ENCODE assay signal across 27 mouse cellular contexts in the genomic region with DNA sequence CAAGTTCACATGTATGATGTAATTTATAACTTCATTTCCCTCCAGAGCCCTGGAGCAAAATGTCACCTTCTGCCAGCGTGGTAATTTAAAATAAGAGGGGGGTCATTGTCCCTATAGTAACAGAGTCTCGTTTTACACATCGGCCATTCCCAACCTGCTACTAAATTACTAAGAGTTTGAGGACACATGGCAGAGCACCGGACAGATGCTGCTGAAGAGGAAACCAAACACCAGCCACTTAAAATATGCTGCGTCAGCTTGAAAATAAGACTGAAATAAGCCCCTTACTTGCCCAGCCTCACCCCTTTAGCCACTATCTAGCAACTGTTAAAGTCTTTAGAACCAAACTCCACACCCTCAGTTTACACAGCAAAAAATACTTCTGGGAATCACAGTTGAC.
DNase-seq lines count a peak whose midpoint lies in the region; ATAC-seq and TF ChIP-seq lines count a peak whose summit lies in the region.
"Had no signal": no experiment of that assay in that cellular context is flagged by ENCODE, and none has a peak within 500 bp of the region (broad histone marks: within the 10 kb centered on the region; RNA-seq: fewer than 3 reads in every experiment).

No protein-coding gene starts in this region.

- DNase-seq in forebrain, embryonic 14.5 days (ENCODE audit: low spot score) = peak; percentile 45
- DNase-seq in forebrain, postnatal 0 days = no peak
- DNase-seq in kidney, postnatal 0 days (ENCODE audit: low spot score) = peak; percentile 36
- DNase-seq in kidney, postnatal 25 days = no peak
- no peak for DNase-seq in ES-E14 (ENCODE audit: low read depth, low spot score)
- DNase-seq in embryonic facial prominence, embryonic 14.5 days (ENCODE audit: low spot score) = peak; percentile 49
- DNase-seq in lung, adult 2 months = no peak
- DNase-seq: adrenal gland, postnatal 25 days; cerebellum, adult 2 months; cerebellum, postnatal 14 days; gastrocnemius, postnatal 25 days; heart, adult 18-20 months; heart, postnatal 4 days; kidney, adult 8-10 months; kidney, postnatal 4 days; lung, postnatal 36 days; retina, postnatal 1 day; right cerebral cortex, postnatal 14 days; thymus, postnatal 4 days had no signal

- no peak overlapping the region for H3K4me2 ChIP-seq in forebrain, embryonic 14.5 days (ENCODE audit: low read length)
- H3K4me2 ChIP-seq in forebrain, postnatal 0 days (ENCODE audit: low read depth) = no peak overlapping the region
- H3K4me2 ChIP-seq in kidney, postnatal 0 days (ENCODE audit: low read length) = no peak overlapping the region
- no peak overlapping the region for H3K4me2 ChIP-seq in embryonic facial prominence, embryonic 14.5 days (ENCODE audit: low read depth, low read length)
- H3K4me2 ChIP-seq: forebrain, embryonic 13.5 days; heart, embryonic 12.5 days; hindbrain, embryonic 15.5 days; limb, embryonic 15.5 days; lung, embryonic 15.5 days; midbrain, embryonic 13.5 days had no signal

- no peak for TF ChIP-seq POLR2A in lung, adult 2 months (IDR thresholded peaks at IDR 0.05; ENCODE audit: borderline replicate concordance, extremely low read depth, low read depth, low read length)

- H3K27me3 ChIP-seq in forebrain, embryonic 14.5 days (replicated peaks; ENCODE audit: control insufficient read depth, insufficient read depth, low read length) = no peaks in the 10 kb centered on the region
- no peaks in the 10 kb centered on the region for H3K27me3 ChIP-seq in forebrain, postnatal 0 days (ENCODE audit: insufficient read depth, low read length)
- no peaks in the 10 kb centered on the region for H3K27me3 ChIP-seq in kidney, postnatal 0 days (ENCODE audit: insufficient read depth, low read length)
- no peaks in the 10 kb centered on the region for H3K27me3 ChIP-seq in embryonic facial prominence, embryonic 14.5 days (replicated peaks; ENCODE audit: control insufficient read depth, insufficient read depth, low read length)
- H3K27me3 ChIP-seq: forebrain, embryonic 13.5 days; heart, embryonic 12.5 days; hindbrain, embryonic 15.5 days; limb, embryonic 15.5 days; lung, embryonic 15.5 days; midbrain, embryonic 13.5 days had no signal

- no peak overlapping the region for H3K4me3 ChIP-seq in forebrain, embryonic 14.5 days (ENCODE audit: low read depth, low read length)
- H3K4me3 ChIP-seq in forebrain, postnatal 0 days (ENCODE audit: low read depth, low read length) = no peak overlapping the region
- H3K4me3 ChIP-seq in kidney, postnatal 0 days (replicated peaks; ENCODE audit: low read depth, low read length) = no peak overlapping the region
- H3K4me3 ChIP-seq in ES-E14 (ENCODE audit: insufficient read depth in 1 of 2, low read depth in 1 of 2, low read length in 2 of 2, poor library complexity in 1 of 2, severe bottlenecking in 1 of 2) = no peak overlapping the region
- H3K4me3 ChIP-seq in embryonic facial prominence, embryonic 14.5 days (ENCODE audit: low read depth, low read length) = no peak overlapping the region
- H3K4me3 ChIP-seq in lung, adult 2 months (replicated peaks; ENCODE audit: extremely low read depth, low read depth, low read length) = no peak overlapping the region
- H3K4me3 ChIP-seq: forebrain, embryonic 13.5 days; heart, embryonic 12.5 days; hindbrain, embryonic 15.5 days; limb, embryonic 15.5 days; lung, embryonic 15.5 days; midbrain, embryonic 13.5 days had no signal

- H3K9ac ChIP-seq in forebrain, embryonic 14.5 days (ENCODE audit: low read length) = no peak overlapping the region
- H3K9ac ChIP-seq in forebrain, postnatal 0 days = no peak overlapping the region
- no peak overlapping the region for H3K9ac ChIP-seq in kidney, postnatal 0 days (ENCODE audit: low read depth, low read length)
- no peak overlapping the region for H3K9ac ChIP-seq in ES-E14 (ENCODE audit: insufficient read depth, low read depth, low read length, poor library complexity, severe bottlenecking)
- no peak overlapping the region for H3K9ac ChIP-seq in embryonic facial prominence, embryonic 14.5 days (ENCODE audit: low read depth, low read length)
- H3K9ac ChIP-seq: forebrain, embryonic 13.5 days; heart, embryonic 12.5 days; hindbrain, embryonic 15.5 days; limb, embryonic 15.5 days; liver, embryonic 14.5 days; lung, embryonic 15.5 days; midbrain, embryonic 13.5 days had no signal

- no peaks in the 10 kb centered on the region for H3K9me3 ChIP-seq in forebrain, embryonic 14.5 days (replicated peaks; ENCODE audit: control insufficient read depth, low read length)
- no peaks in the 10 kb centered on the region for H3K9me3 ChIP-seq in forebrain, postnatal 0 days (ENCODE audit: low read length)
- H3K9me3 ChIP-seq in kidney, postnatal 0 days (replicated peaks; ENCODE audit: low read length) = no peaks in the 10 kb centered on the region
- no peaks in the 10 kb centered on the region for H3K9me3 ChIP-seq in ES-E14 (ENCODE audit: control insufficient read depth, insufficient read depth, low read depth, low read length)
- H3K9me3 ChIP-seq in embryonic facial prominence, embryonic 14.5 days (ENCODE audit: control insufficient read depth, low read length) = no peaks in the 10 kb centered on the region
- H3K9me3 ChIP-seq: forebrain, embryonic 13.5 days; heart, embryonic 12.5 days; hindbrain, embryonic 15.5 days; limb, embryonic 15.5 days; lung, embryonic 15.5 days; midbrain, embryonic 13.5 days had no signal

- H3K36me3 ChIP-seq in forebrain, embryonic 14.5 days (ENCODE audit: control insufficient read depth, insufficient read depth, low read length) = no peaks in the 10 kb centered on the region
- H3K36me3 ChIP-seq in forebrain, postnatal 0 days (ENCODE audit: insufficient read depth) = no peaks in the 10 kb centered on the region
- no peaks in the 10 kb centered on the region for H3K36me3 ChIP-seq in kidney, postnatal 0 days (ENCODE audit: insufficient read depth, low read length)
- H3K36me3 ChIP-seq in ES-E14 (ENCODE audit: control insufficient read depth, insufficient read depth, low read length, poor library complexity, severe bottlenecking) = no peaks in the 10 kb centered on the region
- H3K36me3 ChIP-seq in embryonic facial prominence, embryonic 14.5 days (ENCODE audit: control insufficient read depth, insufficient read depth, low read length) = no peaks in the 10 kb centered on the region
- H3K36me3 ChIP-seq: heart, embryonic 12.5 days; hindbrain, embryonic 15.5 days; limb, embryonic 15.5 days; lung, embryonic 15.5 days; midbrain, embryonic 13.5 days had no signal

- TF ChIP-seq CTCF in forebrain, postnatal 0 days (IDR thresholded peaks at IDR 0.05; ENCODE audit: low read depth) = no peak
- TF ChIP-seq CTCF in kidney, postnatal 0 days (IDR thresholded peaks at IDR 0.05; ENCODE audit: low read depth) = no peak
- TF ChIP-seq CTCF in lung, adult 2 months (IDR thresholded peaks at IDR 0.05; ENCODE audit: insufficient read depth, low read length) = no peak

- WGBS in forebrain, embryonic 14.5 days = 46% methylated on average over 5 of the region's 5 CpGs
- WGBS in forebrain, postnatal 0 days = 45% methylated on average over 5 of the region's 5 CpGs
- WGBS in kidney, postnatal 0 days = 17% methylated on average over 5 of the region's 5 CpGs
- WGBS in embryonic facial prominence, embryonic 14.5 days = 29% methylated on average over 5 of the region's 5 CpGs
- 69% methylated on average over 5 of the region's 5 CpGs for WGBS in lung, adult 2 months

- H3K4me1 ChIP-seq in forebrain, embryonic 14.5 days (ENCODE audit: control insufficient read depth, insufficient read depth, low read length) = 0 out of 2 replicates have a peak, but pooled peaks cover 2% of the 10 kb centered on the region
- H3K4me1 ChIP-seq in forebrain, postnatal 0 days (ENCODE audit: insufficient read depth) = no peaks in the 10 kb centered on the region
- no peaks in the 10 kb centered on the region for H3K4me1 ChIP-seq in kidney, postnatal 0 days (replicated peaks; ENCODE audit: insufficient read depth, low read length)
- no peaks in the 10 kb centered on the region for H3K4me1 ChIP-seq in ES-E14 (ENCODE audit: control insufficient read depth in 2 of 2, insufficient read depth in 2 of 2, low read length in 2 of 2, poor library complexity in 1 of 2)
- no peaks in the 10 kb centered on the region for H3K4me1 ChIP-seq in embryonic facial prominence, embryonic 14.5 days (ENCODE audit: control insufficient read depth, insufficient read depth, low read length)
- no peaks in the 10 kb centered on the region for H3K4me1 ChIP-seq in lung, adult 2 months (ENCODE audit: control insufficient read depth, insufficient read depth, low read length)
- H3K4me1 ChIP-seq: hindbrain, embryonic 15.5 days; limb, embryonic 15.5 days; lung, embryonic 15.5 days had no signal

- H3K27ac ChIP-seq in forebrain, embryonic 14.5 days (ENCODE audit: low read depth, low read length) = no peak overlapping the region
- no peak overlapping the region for H3K27ac ChIP-seq in forebrain, postnatal 0 days (ENCODE audit: low read depth, low read length)
- H3K27ac ChIP-seq in kidney, postnatal 0 days = no peak overlapping the region
- no peak overlapping the region for H3K27ac ChIP-seq in ES-E14 (ENCODE audit: insufficient read depth, low read depth, low read length, poor library complexity, severe bottlenecking)
- no peak overlapping the region for H3K27ac ChIP-seq in embryonic facial prominence, embryonic 14.5 days (replicated peaks; ENCODE audit: low read depth, low read length)
- H3K27ac ChIP-seq: forebrain, embryonic 13.5 days; hindbrain, embryonic 15.5 days; limb, embryonic 15.5 days; liver, embryonic 14.5 days; lung, embryonic 15.5 days; midbrain, embryonic 13.5 days had no signal

- in situ Hi-C loops in ES-E14 (cut with MboI; ENCODE audit: low sequenced_read_pairs in 2 of 2, unreplicated experiment in 2 of 2) = no loop called here

- ATAC-seq in forebrain, embryonic 14.5 days = no peak; the same call in 1 of the 2 replicates
- ATAC-seq in forebrain, postnatal 0 days = no peak
- no peak for ATAC-seq in kidney, postnatal 0 days (replicated peaks; ENCODE audit: low FRiP score, low read depth)
- ATAC-seq in embryonic facial prominence, embryonic 14.5 days (ENCODE audit: low read depth) = peak; percentile 65; the same call in 1 of the 2 replicates
- ATAC-seq: forebrain, embryonic 13.5 days; inflammation-experienced regulatory T-cells, adult 6 months; midbrain, embryonic 13.5 days had no signal

TF ChIP-seq in ES-E14, 5 proteins besides CTCF, POLR2A, EP300 and RAD21:
- TF ChIP-seq HCFC1 (IDR thresholded peaks at IDR 0.05; ENCODE audit: borderline replicate concordance, insufficient read depth, low read length) = no peak
- TF ChIP-seq ZNF384 (IDR thresholded peaks at IDR 0.05; ENCODE audit: low read depth, low read length) = no peak
- TF ChIP-seq ZC3H11A (IDR thresholded peaks at IDR 0.05; ENCODE audit: borderline replicate concordance, low read depth, low read length) = no peak
- TF ChIP-seq CHD2 (IDR thresholded peaks at IDR 0.05; ENCODE audit: low read depth, low read length) = no peak
- TF ChIP-seq MAFK (IDR thresholded peaks at IDR 0.05; ENCODE audit: insufficient read depth, low read depth, low read length) = peak; percentile 58; the same call in 1 of the 2 replicates

Comparison
In these comparisons a context has a peak if more than half of its experiments do, and no peak if none do; other contexts are left out.
1. DNase-seq: peak in forebrain, embryonic 14.5 days (single experiment), kidney, postnatal 0 days (single experiment) and embryonic facial prominence, embryonic 14.5 days (single experiment); none in forebrain, postnatal 0 days (single experiment), kidney, postnatal 25 days (0 of 2), ES-E14 (single experiment) and lung, adult 2 months (single experiment).